Mouse (Mus musculus): ENCODE measurements around the gene Kxd1.
A peak's percentile ranks its signal among the peaks of the same experiment; 100 is the strongest.

Gene Kxd1

DNA sequence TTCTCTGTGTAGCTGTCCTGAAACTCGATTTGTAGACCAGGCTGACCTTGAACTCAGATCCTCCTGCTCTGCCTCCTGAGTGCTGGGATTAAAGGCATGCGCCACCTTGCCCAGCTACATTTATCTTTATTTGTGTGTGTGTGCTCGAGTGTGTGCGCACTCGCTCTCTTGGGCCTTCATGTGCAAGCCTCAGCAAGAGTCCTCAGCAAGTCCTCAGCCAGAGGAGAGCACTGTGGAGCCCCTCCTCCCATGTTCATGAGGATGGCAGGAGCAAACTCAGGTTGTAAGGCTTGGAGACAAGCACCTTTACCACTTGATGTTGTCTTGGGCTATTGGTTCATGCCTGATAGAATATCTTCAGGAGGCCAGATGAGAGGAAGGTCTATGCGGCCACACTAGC is 20.0 kb upstream of the Kxd1 start:
- DNase-seq (ENCODE audit: low spot score in 2 of 2) = no peak

DNA sequence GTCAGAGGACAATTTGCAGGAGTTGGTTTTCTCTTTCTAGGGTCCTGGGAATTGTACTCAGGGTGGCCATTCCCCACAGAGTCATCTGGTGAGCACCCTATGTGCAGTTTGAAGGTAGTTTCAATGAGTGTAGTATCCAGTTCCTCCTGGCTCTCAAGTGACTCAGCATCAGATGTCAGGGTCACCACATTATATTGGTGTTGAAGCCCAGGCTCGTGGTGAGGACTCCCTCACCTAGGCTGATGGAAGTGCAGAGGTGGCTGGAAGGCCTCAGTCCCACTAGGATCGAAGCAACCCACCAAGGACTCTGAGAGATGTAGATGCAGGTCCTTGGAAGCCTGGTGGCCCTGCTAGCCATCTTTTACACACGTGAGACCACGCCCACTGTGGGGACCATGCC is 18.7 kb upstream of the Kxd1 start:
- DNase-seq (ENCODE audit: low spot score in 2 of 2) = no peak

DNA sequence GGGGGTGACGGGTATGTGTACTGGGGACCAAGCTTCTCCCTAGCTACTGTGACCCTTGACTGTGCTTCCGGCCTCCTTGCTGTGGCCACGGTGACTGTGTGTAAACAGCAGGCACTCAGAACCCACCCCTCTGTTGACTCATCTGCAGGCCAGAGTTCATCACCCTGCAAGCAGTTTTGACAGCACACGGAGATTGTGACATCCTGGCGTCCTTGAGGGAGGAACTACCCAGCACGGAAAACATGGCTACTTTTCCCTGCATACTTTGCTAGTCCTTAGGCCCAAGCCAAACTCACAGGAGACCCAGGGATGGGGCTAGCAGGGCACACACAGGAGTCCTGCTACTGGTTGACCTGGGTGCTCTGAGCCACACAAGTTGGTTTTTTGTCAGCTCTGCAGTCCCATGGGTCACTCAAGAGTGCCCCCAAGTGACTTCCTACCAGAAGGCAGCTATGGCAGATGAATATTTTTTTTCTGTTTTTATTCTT is 16.5 kb upstream of the Kxd1 start:
- DNase-seq (ENCODE audit: low spot score in 2 of 2) = peak in 1 of 2 experiments; percentile 40

DNA sequence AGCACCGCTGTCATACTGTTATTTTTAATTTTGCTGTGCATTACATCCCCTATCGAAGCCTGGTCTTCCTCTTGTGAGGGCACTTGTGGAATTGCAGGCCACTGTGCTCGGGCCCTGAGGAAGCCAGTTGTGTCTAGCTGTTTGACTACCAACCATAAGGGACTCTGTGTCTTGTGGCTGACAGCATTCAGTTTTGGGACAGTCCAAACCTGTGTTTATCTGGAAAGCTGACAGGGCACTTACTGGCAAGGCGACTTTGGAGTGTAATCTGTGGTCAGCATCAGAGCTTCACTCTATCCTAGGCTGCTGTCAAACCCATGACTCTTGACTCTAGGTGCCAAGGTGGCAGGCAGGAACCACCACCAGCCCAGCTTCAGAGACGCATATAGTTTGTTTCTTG is 13.3 kb upstream of the Kxd1 start:
- no peak for DNase-seq (ENCODE audit: low spot score in 2 of 2)

- DNase-seq (ENCODE audit: low spot score in 2 of 2) = no peak
These were observed 12.8 kb upstream of the Kxd1 start for GRCm38 (mm10) chr8:70540507-70541071.

DNA sequence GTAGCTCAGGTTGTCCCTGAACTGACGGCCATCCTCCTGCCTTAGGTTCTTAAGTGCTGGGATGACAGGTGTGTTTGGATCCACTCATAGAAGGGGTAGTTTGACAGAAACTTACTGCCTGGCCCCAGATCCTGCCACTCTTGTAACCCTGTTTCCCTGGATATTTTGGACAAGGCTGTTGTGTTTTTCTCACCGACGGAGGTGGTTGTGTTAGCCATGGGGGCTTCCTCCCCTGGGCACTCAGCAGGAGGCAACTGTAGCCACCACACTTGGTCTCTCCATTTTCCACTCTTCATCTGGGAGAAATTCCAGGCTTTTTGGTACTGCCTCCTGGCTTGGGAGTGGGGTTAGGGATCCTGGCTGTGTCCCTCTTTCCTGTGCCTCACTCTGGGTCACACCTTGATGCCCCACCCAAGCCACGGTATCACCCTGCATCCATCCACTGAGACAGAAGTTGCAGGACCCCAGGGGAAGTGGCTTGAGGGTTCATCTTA is 12.3 kb upstream of the Kxd1 start:
- no peak for DNase-seq (ENCODE audit: low spot score in 2 of 2)

DNA sequence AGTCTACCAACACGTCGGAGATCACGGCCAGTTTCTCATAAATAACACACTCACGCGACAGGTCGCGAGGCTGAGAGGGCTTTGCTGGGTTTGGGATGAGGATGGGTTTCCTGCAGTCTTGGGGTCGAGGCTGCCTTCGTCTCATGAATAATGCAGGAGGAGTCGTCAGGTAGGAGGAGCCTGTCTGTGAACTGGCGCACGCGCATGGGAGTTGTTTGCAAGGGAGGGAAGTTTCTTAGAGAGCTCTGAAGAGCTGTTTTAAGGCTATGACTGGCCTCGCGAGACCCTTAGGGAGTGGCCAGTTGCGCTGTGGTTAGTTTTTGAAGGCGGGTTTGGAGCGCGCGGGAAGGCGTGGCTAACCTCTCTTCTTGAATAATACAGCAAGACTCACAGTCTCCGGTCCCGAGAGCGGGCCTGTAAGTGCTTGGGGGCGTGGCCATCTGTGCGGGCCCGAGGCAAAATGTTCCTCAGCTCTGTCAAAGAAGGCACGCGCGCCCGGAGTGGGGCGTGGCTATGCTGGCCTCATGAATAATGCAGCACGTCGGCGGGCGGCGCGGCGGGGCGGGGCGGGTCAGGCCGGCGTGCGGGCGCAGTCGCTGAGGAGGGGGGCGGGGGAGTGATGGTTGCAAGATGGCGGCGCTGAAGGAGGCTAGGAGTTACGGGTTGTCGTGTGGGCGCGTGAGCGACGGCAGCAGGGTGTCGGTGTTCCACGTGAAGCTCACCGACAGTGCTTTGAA is 11.5 kb upstream of the Kxd1 start, which contains the start of gene Ell:
TSS of gene Ell (plus strand) at position 381 of the 737 bp plus-strand sequence.
- DNase-seq (ENCODE audit: low spot score in 2 of 2) = peak; percentile 98 to 99

GRCm38 (mm10) chr8:70538633-70539076 is 10.9 kb upstream of the Kxd1 start:
- peak; percentile 99 for DNase-seq (ENCODE audit: low spot score in 2 of 2)

GRCm38 (mm10) chr8:70538024-70538579 is 10.3 kb upstream of the Kxd1 start:
- DNase-seq (ENCODE audit: low spot score in 2 of 2) = peak; percentile 52 to 53

GRCm38 (mm10) chr8:70535701-70536100 is 7.9 kb upstream of the Kxd1 start:
- DNase-seq (ENCODE audit: low spot score in 2 of 2) = no peak

- no peak for DNase-seq (ENCODE audit: low spot score in 2 of 2)
These were observed 7.5 kb upstream of the Kxd1 start for GRCm38 (mm10) chr8:70535221-70535620.

DNA sequence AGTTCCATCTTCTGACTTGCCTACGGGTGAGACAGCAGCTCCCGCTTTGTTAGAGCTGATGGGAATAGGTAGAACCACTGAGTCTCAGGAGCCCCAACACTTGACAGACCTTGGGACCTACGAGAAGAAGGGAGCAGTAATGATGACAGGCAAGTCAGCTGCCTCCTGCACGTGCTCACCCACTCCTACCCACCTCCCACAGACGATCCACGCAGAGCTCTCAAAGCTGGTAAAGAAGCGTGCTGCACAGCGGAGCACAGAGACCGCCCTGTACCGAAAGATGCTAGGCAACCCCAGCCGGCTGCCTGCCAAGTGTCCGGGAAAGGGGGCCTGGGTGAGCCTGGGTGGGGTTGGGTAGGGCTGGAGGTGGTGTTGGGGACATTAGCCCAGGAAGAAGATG is 6.5 kb upstream of the Kxd1 start:
- DNase-seq (ENCODE audit: low spot score in 2 of 2) = no peak

DNA sequence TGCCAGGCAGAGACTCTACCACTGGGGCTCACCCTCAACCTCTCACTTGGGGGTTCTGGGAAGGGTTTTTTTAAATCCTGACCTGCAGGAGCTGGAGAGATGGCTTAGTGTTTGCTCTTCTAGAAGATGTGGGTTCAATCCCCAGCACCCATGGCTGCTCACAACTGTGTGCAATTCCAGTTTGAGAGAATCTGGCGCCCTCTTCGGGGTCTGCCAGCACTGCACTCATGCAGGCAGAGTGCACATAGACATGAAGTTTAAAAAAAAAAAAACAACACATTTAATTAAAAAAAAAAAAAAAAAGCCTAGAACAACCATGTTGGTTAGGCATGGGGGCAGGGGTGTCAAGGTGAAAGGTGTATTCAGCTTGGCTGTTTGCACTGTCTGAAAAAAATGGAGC is 2.6 kb upstream of the Kxd1 start:
- DNase-seq (ENCODE audit: low spot score in 2 of 2) = no peak

DNA sequence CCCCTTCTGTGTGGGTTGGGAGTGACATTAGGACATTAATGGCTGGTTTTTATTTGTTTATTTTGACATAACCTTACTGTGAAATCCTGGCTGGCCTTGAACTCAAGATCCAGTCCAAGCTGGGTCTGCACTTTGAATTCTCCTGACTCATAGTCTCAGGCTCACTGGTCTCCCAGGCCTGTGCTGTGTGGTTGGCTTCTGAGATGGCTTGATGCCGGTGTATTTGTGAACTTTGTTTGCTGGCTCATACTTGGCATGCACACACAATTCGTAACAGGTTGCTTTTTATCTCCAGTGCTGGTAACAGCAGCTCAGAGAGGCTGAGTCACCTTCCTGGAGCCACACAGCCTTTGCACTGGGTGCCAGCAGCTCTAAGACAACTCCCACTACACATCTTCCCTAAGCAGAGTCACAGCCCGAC is 2.0 kb upstream of the Kxd1 start:
- no peak for DNase-seq (ENCODE audit: low spot score in 2 of 2)

DNA sequence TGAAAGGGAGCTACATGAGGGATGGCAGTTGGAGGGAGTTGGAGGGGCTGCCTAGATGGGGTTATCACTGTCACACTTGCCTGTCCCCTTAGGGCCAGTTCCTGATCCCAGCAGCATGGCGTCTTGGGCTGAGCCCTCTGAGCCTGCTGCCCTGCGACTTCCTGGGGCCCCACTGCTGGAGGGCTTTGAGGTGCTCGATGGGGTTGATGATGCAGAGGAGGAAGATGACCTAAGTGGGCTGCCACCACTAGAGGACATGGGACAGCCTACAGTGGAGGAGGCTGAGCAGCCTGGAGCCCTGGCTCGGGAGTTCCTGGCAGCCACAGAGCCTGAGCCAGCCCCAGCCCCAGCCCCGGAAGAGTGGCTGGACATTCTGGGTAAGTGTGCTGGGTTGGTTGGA is 1.5 kb upstream of the Kxd1 start:
- DNase-seq (ENCODE audit: low spot score in 2 of 2) = no peak

DNA sequence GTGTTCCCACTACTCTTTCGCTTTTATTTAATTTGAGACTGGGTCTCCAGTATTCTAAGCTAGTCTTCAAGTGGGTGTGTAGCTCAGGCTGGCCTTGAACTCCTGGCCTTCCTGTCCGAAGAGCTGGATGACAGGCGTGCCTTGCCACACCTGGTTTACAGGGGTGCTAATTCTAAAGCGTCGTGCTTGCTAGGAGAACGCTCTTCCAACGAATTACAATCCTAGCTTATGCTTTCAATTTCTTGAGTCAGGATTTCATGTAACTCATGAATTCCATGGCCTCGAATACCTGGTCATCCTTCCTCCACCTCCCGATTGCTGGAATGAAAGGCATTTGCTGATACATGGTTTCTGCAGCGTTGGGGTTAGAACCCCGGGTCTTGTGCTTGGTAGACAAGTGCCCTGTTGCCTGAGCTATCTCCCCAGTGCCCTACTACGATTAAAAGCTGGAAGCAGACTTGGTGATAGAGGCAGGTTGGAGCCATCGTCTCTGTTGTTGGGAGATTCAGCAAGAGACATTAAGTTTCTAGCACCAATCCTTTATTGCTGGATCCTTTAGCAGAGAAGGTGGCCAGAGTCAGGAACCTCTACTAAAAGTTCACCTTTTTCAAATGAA is 534 bp upstream of the Kxd1 start:
- no peak for DNase-seq (ENCODE audit: low spot score in 2 of 2)

- no peak for DNase-seq (ENCODE audit: low spot score in 2 of 2)
These were observed 645 bp downstream of the Kxd1 start for GRCm38 (mm10) chr8:70527111-70527511.

- peak; percentile 94 to 96 for DNase-seq (ENCODE audit: low spot score in 2 of 2)
These were observed 5.0 kb downstream of the Kxd1 start for GRCm38 (mm10) chr8:70522592-70523403.

DNA sequence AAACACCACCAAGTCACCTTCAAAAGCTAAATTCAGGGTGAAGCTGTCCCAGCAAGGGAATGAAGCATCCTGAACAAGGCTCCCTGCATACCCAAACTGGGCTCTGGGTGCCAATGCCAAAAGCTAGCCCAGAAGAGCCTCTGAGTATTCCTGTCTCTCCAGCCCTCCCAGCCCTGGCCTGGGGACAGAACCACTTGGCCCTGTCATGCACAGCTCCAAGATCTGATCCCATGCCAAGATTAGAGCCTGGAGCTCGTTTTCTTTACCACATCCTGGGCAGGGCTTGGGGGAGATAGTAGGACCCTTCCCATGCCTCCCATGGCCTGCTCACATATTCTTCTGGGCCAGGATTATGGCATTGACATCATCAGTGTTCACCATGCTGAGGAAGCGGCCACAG is 8.2 kb downstream of the Kxd1 start:
- DNase-seq (ENCODE audit: low spot score in 2 of 2) = no peak

DNA sequence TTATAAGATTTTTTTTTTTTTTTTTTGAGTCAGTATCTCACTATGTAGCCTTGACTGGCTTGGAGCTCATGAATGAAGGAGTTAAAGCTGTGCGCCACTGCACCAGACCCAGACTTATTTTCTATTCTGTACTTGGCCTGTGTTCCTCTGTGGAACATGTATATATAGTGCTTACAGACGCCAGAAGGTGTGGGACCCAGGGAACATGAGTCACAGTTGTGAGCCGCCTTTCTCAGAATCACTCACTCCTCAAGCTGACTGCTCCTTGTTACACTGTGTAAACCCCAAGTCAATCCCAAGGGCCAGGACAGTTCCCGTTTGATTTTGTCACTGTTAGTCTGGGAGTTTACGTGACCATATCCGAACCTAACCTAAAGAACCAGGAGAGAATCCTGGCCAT is 8.7 kb downstream of the Kxd1 start:
- DNase-seq (ENCODE audit: low spot score in 2 of 2) = no peak

GRCm38 (mm10) chr8:70517940-70518643 is 9.7 kb downstream of the Kxd1 start:
- no peak for DNase-seq (ENCODE audit: low spot score in 2 of 2)
